Mouse (Mus musculus) lung, postnatal 0 days (tissue): ENCODE measurements at regions not wholly inside any gene's neighbourhood (a gene's known extent, or its start where the extent isn't known, plus 50 kb on each side); places are given as distances from the start of the nearest gene placed in this dataset.
A peak's percentile ranks its signal among the peaks of the same experiment; 100 is the strongest.

Experiments used
- ATAC-seq: fragments of 200-750 bp; cut with Nextera tagmentation; 2 replicates; pipeline ENCODE4 v1.8.0; 2017; ENCODE audit warnings: moderate library complexity
- DNase-seq: peaks from one replicate; pipeline ENCODE4 v3.0.0-alpha.2; 2016; ENCODE audit warnings: low spot score
- H3K27ac ChIP-seq: fragments of 300-500 bp; sonication (generic); 2 replicates; pipeline ENCODE4 v1.5.1; 2014; ENCODE audit warnings: antibody characterized with exemption, mild to moderate bottlenecking, low read length, mixed read lengths
- H3K27me3 ChIP-seq: fragments of 300-500 bp; sonication (generic); replicated peaks from 2 replicates; pipeline ENCODE4 v1.6.1; 2014; ENCODE audit warnings: low read length, mixed read lengths; ENCODE audit not compliant: insufficient read depth
- H3K36me3 ChIP-seq: fragments of 300-500 bp; sonication (generic); 2 replicates; pipeline ENCODE4 v1.6.1; 2014; ENCODE audit warnings: low read length, mixed read lengths; ENCODE audit not compliant: insufficient read depth
- H3K4me1 ChIP-seq: fragments of 300-500 bp; sonication (generic); 2 replicates; pipeline ENCODE4 v1.6.1; 2014; ENCODE audit warnings: antibody characterized with exemption, low read depth, low read length, mixed read lengths; ENCODE audit not compliant: insufficient read depth
- H3K4me2 ChIP-seq: fragments of 300-500 bp; sonication (generic); replicated peaks from 2 replicates; pipeline ENCODE4 v1.6.1; 2014; ENCODE audit warnings: low read depth, mild to moderate bottlenecking, low read length, moderate library complexity, mixed read lengths
- H3K4me3 ChIP-seq: fragments of 300-500 bp; sonication (generic); 2 replicates; pipeline ENCODE4 v1.5.1; 2014; ENCODE audit warnings: low read depth, low read length
- H3K9ac ChIP-seq: fragments of 300-500 bp; sonication (generic); replicated peaks from 2 replicates; pipeline ENCODE4 v1.6.1; 2014; ENCODE audit warnings: low read depth, mild to moderate bottlenecking
- H3K9me3 ChIP-seq: fragments of 300-500 bp; sonication (generic); 2 replicates; pipeline ENCODE4 v1.6.1; 2016; ENCODE audit warnings: low read length, mixed read lengths
- CTCF ChIP-seq: IDR thresholded peaks from 2 replicates; pipeline ENCODE4 v1.5.1; 2016; ENCODE audit warnings: antibody characterized with exemption, mild to moderate bottlenecking
- EP300 ChIP-seq: IDR thresholded peaks from 2 replicates; pipeline ENCODE4 v1.6.1; 2016; ENCODE audit warnings: antibody characterized with exemption, mild to moderate bottlenecking, control low read depth
- WGBS: fragments of 180-500 bp; shearing (Covaris S2); extraction: QIAGEN DNeasy Blood & Tissue Kit; methylation state at CpG from one replicate; pipeline ENCODE4 v1.1.7; 2014; 5-methylcytosine and 5-hydroxymethylcytosine counted together

DNA sequence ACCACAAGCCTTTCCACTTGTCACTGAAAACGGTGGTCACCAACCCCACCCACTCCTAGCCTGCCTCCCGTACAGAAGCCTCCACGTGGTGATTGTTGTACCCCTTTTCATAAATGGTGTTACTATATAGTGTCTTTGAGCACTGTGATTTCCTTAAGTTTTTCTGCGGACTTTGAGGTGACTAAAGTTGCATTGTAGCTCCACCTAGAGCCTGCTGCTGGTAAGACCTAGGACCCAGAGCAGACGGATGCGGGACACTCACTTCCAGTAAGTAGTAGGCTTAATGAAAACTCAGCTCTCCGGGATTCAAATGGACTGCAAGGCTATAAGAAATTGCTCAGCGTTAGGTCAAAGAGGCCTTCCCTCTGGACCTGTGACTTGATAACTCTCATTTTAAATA lies 166.7 kb downstream of the Sptssa start:
- Histone ChIP-seq H3K4me1 (no peaks in the 10 kb centered on the region), H3K27me3 (peaks cover 36% of the 10 kb centered on the region), H3K27ac (no peak overlapping the region), H3K36me3 (no peaks in the 10 kb centered on the region), H3K9me3 (no peaks in the 10 kb centered on the region), H3K4me3 (no peak overlapping the region), H3K4me2 (no peak overlapping the region), H3K9ac (no peak overlapping the region)
- TF ChIP-seq EP300 (no peak), CTCF (peak; percentile 89)
- ATAC-seq (peak; percentile 73), DNase-seq (peak; percentile 88)
- 1% methylated on average over 8 of the region's 8 CpGs for WGBS

DNA sequence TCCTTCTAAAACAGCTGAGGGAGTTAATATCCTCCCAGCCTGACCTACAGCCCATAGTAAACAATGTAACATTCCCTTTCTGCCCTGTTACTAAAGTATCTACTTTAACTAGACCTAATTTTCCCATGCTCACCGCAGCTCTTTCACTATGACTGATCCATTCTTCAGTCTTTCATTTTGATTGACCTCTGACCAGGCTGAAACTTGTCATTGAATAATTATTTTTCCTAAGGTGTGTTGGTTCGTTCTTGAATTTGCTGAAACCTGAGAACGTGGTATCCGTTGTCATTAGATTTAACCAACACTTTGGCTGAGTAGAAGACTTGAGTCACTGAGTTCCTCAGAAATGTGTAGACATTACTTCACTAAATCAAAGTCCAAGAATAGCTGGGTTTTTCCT lies 168.7 kb downstream of the Sptssa start:
- no peak overlapping the region for H3K4me2 ChIP-seq
- H3K9me3 ChIP-seq = no peaks in the 10 kb centered on the region
- no peak overlapping the region for H3K9ac ChIP-seq
- no peak overlapping the region for H3K27ac ChIP-seq
- H3K4me1 ChIP-seq = no peaks in the 10 kb centered on the region
- 62% methylated on average over 4 of the region's 4 CpGs for WGBS
- no peak overlapping the region for H3K4me3 ChIP-seq
- DNase-seq (no peak), ATAC-seq (no peak)
- peaks cover 41% of the 10 kb centered on the region for H3K27me3 ChIP-seq
- TF ChIP-seq EP300 = no peak
- no peak for TF ChIP-seq CTCF
- no peaks in the 10 kb centered on the region for H3K36me3 ChIP-seq

DNA sequence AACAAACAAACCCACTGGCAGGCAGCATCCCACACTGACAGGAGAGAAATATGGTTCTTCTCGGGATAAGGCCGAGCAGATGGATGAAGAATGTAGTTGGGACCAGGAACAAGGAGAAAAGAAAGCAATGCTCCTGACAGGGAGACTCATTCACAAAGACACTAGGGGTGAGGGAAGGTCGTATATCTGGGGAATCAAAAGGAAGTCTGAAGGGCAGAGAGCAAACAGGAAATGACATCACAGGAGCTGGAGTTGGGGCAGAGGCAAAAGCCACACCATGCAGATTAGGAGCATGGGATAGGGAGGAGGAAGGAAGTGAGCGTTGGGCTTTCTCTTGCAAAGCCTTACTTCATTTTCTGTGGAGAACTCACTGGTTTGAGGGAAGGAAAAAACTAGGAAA lies 174.4 kb downstream of the Sptssa start:
- Histone ChIP-seq H3K9ac (no peak overlapping the region), H3K36me3 (no peaks in the 10 kb centered on the region), H3K27me3 (peaks cover 21% of the 10 kb centered on the region; the same call in 1 of the 2 replicates), H3K27ac (no peak overlapping the region), H3K4me3 (no peak overlapping the region), H3K4me1 (no peaks in the 10 kb centered on the region), H3K4me2 (no peak overlapping the region), H3K9me3 (no peaks in the 10 kb centered on the region)
- DNase-seq = no peak
- WGBS = 54% methylated on average over 4 of the region's 4 CpGs
- TF ChIP-seq EP300 = no peak
- TF ChIP-seq CTCF = no peak
- ATAC-seq = no peak

DNA sequence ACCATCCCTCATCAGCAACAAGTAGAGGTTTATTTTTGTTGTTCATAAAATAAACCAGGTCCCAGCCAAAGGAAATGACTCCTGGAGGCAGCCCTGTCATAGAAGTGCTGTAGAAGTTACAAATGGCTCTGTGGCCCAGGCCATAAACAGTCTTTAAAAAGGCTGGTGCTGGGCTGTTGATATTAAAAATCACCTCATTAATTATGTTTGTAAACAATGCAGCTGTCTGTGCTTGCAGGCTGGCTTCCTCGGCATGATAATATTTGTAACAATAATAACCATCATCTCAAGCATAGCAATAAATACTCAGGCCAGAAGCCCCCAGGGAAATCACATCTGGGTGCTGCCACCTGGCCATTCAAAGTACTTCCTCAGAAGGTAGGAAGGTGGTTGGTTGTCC lies 176.5 kb downstream of the Sptssa start:
- no peak overlapping the region for H3K27ac ChIP-seq
- H3K27me3 ChIP-seq = peaks cover 15% of the 10 kb centered on the region; the same call in 1 of the 2 replicates
- 35% methylated on average over 1 of the region's 1 CpGs for WGBS
- no peaks in the 10 kb centered on the region for H3K9me3 ChIP-seq
- no peaks in the 10 kb centered on the region for H3K36me3 ChIP-seq
- TF ChIP-seq CTCF (no peak), EP300 (peak; percentile 76)
- no peak overlapping the region for H3K4me2 ChIP-seq
- H3K9ac ChIP-seq = no peak overlapping the region
- H3K4me3 ChIP-seq = no peak overlapping the region
- DNase-seq (peak; percentile 31), ATAC-seq (peak; percentile 62)
- H3K4me1 ChIP-seq = no peaks in the 10 kb centered on the region

DNA sequence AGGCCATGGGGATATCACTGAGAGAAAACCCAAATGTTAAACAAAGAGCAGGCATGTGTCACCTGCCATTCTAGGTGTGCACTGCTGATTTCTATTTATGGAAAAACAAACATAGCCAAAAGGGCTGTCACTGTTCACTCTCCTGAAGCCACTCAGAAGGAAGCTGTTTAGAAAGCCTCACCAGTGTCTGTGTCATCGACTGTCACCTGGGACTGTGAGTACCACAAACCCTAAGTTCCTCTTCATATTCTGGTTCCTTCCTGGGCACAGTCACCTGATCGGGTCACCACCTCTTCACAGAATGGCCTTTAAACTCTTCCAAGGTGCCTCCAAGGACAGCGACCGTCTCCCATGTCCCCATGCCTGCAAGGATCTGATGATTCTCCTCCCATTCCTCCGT lies 183.5 kb downstream of the Sptssa start:
- DNase-seq (no peak), ATAC-seq (no peak)
- H3K4me2 ChIP-seq = no peak overlapping the region
- no peak overlapping the region for H3K27ac ChIP-seq
- H3K9ac ChIP-seq = no peak overlapping the region
- H3K4me1 ChIP-seq = no peaks in the 10 kb centered on the region
- H3K27me3 ChIP-seq = 0 out of 2 replicates have a peak, but pooled peaks cover 13% of the 10 kb centered on the region
- no peaks in the 10 kb centered on the region for H3K36me3 ChIP-seq
- WGBS = 78% methylated on average over 5 of the region's 5 CpGs
- no peak for TF ChIP-seq EP300
- TF ChIP-seq CTCF = no peak
- H3K4me3 ChIP-seq = no peak overlapping the region
- H3K9me3 ChIP-seq = no peaks in the 10 kb centered on the region

DNA sequence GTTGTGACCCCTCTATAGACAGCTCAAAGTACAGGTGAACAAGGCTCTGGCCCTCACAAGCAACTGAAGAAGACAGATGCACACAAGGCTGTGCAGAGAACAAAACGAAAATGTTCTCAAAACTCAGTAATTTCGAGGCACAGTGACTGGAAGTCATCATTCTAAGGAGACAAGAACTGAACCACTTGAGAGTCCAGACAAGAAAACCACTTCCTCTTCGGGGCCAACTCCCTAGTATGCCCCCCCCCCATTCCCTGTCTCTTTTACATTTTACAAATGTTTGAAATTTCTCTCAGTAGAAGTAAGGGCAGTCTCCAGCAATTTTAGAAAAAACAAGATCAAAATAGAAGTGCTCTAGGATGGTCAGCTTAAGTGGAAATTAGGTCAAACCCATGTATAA lies 184.0 kb downstream of the Sptssa start:
- H3K27me3 ChIP-seq = 0 out of 2 replicates have a peak, but pooled peaks cover 10% of the 10 kb centered on the region
- no peak overlapping the region for H3K9ac ChIP-seq
- WGBS = 68% methylated on average over 3 of the region's 3 CpGs
- DNase-seq (no peak), ATAC-seq (no peak)
- H3K4me1 ChIP-seq = no peaks in the 10 kb centered on the region
- H3K36me3 ChIP-seq = no peaks in the 10 kb centered on the region
- no peak overlapping the region for H3K27ac ChIP-seq
- no peaks in the 10 kb centered on the region for H3K9me3 ChIP-seq
- TF ChIP-seq CTCF (no peak), EP300 (no peak)
- no peak overlapping the region for H3K4me3 ChIP-seq
- H3K4me2 ChIP-seq = no peak overlapping the region

DNA sequence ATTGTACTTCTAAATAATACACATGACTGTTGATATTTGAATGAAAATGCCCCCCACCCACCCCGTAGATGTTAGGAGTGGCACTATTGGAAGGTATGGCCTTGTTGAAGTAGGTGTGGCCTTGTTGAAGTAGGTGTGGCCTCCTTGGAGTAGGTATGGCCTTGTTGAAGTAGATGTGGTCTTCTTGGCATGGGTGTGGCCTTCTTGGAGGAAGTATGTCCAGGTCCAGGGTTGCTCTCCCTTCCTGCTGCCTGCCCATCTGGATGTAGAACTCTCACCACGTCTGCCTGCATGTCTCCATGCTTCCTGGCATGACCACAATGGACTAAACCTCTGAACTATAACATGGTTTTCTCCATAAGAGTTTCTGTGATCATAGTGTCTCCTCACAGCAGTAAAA lies 188.7 kb downstream of the Sptssa start:
- ATAC-seq = no peak
- TF ChIP-seq CTCF (no peak), EP300 (no peak)
- H3K4me1 ChIP-seq = no peaks in the 10 kb centered on the region
- no peaks in the 10 kb centered on the region for H3K9me3 ChIP-seq
- no peaks in the 10 kb centered on the region for H3K36me3 ChIP-seq
- H3K9ac ChIP-seq = no peak overlapping the region
- no peak overlapping the region for H3K4me3 ChIP-seq
- no peak overlapping the region for H3K4me2 ChIP-seq
- peaks cover 4% of the 10 kb centered on the region; the same call in 1 of the 2 replicates for H3K27me3 ChIP-seq
- WGBS = 69% methylated on average over 2 of the region's 2 CpGs
- no peak for DNase-seq
- H3K27ac ChIP-seq = no peak overlapping the region
